Mouse (Mus musculus) thymus, postnatal 14 days (tissue): ENCODE data around the gene Chst8.
A peak's percentile ranks its signal among the peaks of the same experiment; 100 is the strongest.

Experiments
- DNase-seq: peaks from one replicate; pipeline ENCODE4 v3.0.0; 2021

The Chst8 gene

DNA sequence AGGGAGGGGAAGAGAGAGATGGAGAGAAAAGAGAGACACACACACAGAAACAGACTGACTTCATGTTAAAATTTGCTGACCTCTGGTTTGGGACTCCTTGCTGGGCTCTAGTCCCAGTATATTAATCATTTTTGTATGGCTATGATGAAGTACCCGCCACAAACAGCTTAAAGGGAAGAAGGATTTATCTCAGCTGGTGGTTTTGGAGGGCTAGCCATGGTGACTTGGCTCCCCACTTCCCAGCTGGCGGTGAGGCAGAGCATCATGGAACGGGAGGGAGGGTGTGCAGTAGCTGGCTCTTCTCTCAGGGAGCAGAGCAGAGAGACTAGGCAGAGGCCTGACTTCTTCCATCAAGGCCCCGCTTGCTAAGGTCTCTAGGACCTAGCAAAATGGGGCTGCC is 109.1 kb downstream of the Chst8 start:
- no peak for DNase-seq

DNA sequence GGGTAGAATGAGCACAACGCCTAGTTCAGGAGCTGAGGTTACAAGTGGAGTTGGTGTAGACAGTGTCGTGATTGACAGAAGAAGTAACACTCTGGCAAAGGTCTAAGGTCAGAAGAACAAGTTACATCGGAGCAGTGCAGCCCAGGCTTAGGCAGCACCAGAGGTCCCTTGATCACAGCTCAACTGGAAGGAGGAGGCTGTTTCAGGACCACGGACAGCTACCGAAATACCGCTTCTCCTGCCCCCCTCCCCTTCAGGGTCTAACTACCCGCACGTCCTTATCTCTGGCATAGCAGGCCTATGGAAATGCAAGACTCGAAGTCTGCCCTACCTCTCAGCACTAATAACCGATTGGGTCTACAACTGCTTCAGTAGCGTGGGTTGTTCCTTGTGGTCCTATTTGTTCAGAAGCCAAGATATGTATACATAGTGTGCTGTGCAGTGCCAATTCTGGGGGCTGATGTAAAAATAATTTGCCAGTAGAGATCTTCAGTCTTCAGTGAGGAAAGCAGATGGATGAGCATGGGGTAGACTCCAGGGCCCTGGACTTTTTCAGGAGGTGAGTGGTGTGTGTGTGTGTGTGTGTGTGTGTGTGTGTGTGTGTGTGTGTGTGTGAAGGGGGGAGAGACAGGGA is 109.7 kb downstream of the Chst8 start:
- peak; percentile 25 for DNase-seq

DNA sequence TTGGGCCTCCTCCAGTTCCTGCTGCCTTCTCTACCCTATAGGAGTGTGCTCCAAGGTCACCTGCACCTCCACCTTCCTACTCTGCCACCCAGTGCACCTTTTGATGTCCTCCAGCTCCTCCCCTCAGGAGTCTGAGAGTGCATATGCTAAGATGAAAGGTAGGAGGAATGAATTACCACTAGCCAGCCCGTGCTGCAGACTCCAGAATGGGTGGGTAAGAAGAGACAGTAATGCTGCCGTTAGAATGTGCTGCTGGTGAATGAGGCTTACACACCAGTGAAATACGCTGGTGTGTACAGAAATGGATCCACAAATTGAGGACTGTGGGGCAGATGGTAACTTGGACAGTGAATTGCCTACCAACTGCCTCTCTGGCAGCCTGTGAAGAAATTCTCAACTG is 112.6 kb downstream of the Chst8 start:
- no peak for DNase-seq

DNA sequence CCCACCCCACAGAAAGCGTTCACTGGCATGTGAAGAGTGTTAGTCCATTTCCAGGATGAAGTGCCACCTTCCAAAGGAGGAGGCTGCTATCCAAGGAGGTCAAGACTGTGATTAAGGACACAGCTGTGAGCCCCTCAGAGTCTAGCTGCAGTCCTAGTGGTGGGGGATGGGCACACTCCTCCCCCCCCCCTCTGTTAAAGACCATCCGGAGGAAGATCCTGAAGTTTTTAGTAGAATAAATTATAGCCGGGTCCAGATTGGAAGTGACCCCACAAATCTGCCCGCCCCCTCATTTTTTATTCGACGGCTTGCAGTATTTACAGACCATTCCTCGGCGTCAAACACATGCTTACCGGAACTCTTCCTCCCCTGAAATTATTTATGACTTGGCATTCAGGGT is 114.3 kb downstream of the Chst8 start:
- DNase-seq = no peak

DNA sequence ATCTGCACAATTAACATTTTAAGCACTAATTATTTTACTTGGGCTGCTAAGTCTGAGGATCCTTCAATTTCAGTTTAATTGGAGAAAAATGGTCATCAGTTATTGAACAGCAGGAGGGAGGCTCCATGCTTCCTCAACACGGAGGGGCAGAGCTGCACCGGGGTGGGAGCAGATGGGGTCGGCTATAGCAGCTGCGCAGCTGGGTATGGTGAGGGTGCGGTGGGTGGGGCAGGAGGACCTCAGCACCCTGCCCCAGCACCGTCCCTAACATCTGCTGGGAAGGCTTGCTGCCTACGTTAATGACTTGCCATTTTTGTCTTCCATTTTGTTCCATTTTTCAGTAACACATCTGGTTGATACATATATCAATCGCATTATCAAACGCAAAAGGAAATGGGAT is 116.4 kb downstream of the Chst8 start:
- no peak for DNase-seq

DNA sequence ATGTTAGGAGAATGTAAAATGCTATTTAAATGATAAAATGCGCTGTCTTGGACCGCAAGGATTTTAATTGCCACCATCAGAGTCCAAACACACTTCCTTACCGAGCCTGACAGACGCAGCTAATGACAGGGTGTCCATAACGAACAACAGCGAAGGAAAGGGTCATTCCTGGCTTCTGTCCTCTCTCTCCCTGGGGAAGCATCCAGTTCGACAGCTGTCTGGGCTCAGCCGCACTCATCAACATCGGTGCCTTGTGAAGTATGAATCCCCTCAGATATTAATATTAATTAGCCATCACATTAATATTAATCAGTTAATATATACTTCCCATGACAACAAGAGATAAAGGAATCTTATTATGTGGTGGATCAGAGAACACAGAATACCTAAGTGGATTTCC is 117.6 kb downstream of the Chst8 start:
- no peak for DNase-seq

DNA sequence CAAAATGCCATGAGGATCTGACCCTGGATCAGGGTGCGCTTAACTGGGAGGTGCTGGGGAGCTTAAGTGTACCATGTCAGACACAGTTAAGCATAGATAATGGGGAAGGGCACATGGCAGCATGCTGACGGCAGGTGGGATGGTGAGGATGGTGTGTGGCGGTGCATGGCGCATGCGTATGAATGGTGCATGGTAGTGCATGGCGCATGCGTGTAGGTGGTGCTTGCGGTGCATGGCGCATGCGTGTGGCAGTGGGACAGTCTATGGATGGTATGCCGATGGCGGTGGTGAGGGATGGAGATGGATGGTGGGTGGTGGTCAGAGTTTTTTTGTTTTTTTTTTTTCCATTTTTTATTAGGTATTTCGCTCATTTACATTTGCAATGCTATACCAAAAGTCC is 118.6 kb downstream of the Chst8 start:
- no peak for DNase-seq

DNA sequence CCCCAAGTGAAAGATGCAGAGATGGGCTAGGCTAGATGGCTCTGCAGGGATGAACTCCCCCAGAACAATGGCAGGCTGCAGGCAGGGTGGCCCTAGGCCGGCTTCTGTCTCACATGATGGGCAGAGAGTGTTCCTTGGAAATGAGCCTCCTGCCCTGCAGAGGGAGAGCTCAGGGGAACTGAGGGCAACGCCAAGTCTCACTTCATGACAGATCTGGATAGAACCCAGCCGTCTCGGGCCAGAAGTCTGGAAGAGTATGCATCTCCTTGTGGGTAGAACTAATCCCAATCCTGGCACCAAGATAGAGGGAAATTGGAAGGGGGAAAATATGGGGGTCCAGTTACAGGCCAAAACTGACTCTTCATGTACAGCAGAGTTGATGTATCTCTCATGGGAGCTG is 119.4 kb downstream of the Chst8 start:
- no peak for DNase-seq

DNA sequence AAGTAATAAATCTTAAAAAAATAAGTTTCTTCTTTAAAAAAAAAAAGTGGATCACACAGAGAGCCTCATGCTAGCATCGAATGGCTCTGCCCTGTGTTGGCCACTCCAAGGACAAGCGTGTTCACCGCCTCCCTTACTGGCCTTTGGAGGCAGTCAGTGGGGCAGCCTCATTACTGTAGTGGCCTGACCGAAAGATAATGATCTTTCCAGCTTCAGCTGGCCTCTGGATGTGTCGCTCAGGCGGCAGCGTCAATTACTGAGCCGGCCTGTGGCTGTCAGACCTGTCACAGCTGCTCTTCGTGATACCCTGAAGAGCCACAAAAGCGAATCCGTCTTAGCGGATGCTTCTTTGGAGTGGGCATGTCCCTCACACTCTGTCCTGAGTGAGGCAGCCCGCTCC is 122.4 kb downstream of the Chst8 start:
- no peak for DNase-seq

DNA sequence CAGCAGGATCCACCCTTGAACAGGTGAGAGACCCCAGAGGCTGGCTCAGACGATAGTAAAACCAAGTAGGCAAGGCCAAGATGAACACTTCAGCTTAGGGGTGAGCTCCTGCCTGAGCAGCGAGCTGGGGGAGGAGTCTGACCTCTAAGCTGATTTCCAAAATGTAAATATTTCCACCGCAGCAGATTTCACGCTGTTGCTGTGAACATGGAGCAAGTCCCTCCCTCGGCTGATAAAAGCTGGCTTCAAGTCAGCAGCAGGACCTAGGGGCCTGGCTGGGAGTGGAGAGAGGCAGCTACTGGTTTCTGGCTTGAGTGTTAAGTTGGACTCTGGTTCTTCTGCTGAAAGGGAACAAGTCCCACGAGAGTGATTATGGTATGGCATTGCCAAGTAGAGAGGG is 123.5 kb downstream of the Chst8 start:
- no peak for DNase-seq

DNA sequence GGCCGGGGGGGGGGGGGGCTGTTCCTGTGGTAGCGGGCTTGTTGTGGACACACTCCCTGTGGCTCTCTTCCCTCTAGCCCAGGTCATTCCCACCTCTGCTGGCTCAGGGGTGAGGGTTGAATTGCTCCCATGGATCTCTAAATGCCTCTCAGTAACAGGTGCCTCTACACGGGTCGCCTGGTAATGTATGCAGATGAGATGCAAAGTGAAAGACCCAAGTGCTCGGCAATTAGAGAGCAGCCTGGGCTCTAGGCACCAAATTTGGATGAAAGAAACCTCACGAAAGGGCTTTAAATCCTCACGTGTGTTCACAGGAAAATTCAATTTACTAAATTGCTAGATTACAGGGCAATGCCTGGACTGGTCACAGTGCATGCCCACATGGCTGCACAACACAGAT is 126.7 kb downstream of the Chst8 start:
- no peak for DNase-seq

DNA sequence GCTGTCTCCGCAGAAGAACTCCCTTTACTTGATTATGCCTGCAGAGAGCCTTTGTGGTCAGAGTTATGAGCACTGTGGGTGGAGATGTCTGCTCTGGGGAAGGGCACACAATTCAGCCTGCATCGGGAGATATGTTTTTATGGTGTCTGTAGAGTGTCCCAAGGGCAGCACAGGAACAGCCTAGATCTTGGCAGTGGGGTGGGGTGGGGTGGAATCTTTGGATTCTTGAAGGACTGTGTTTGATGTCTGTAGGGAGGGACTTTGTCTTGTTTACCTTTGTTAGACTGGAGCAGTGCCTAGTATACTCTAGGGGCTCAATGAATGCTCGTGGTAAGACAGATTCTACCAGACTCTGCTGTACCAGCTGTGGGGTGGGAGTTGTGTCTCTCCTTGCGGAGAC is 127.3 kb downstream of the Chst8 start:
- no peak for DNase-seq

DNA sequence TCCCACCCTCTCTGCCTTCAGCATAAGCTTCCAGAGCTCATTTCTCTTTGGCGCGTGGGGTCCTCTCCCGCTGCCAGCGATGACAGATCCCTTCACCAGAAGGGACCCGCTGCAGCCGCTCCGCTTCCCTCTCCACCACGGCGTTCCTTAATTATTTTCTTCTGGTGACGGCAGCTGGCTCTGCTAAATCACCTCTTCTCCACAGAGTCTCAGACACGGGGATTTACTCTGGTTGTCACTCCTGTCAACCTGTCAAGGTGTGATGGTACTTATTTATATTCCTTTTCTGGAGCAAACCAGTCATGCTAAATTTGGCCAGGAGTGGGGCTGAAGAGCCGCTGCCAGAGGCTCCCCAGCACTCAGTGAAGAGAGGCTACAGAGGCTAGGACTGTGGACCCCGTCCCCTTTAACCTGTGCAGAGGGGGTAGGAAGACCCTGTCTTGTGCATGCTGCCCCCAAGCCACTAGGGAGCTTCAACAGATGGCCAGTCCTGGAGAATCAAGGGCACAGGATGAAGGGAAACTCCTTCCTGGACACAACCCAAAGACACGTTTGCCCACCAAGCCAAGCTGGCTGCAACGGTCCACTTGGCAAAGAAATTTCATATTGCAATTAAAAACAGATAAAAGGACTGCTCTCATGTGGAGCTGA is 131.6 kb downstream of the Chst8 start:
- no peak for DNase-seq

DNA sequence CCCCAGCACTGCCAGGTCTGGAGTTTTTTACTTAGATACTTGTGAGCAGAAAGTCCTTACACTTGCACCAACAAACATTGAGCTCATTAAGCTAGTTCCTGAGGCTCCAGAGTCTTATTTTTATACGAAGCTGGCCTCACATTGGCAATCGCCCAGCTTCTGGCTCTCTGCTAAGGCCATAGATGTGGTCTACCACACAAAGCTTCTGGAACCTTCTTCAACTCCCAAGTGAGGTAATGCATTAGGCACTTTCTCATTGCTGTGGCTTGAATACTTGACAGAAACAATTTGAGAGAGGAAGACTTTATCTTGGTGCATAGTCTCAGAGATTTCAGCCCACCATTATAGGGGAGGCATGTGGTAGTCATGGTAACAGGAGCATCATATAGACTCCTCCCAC is 132.6 kb downstream of the Chst8 start:
- no peak for DNase-seq

DNA sequence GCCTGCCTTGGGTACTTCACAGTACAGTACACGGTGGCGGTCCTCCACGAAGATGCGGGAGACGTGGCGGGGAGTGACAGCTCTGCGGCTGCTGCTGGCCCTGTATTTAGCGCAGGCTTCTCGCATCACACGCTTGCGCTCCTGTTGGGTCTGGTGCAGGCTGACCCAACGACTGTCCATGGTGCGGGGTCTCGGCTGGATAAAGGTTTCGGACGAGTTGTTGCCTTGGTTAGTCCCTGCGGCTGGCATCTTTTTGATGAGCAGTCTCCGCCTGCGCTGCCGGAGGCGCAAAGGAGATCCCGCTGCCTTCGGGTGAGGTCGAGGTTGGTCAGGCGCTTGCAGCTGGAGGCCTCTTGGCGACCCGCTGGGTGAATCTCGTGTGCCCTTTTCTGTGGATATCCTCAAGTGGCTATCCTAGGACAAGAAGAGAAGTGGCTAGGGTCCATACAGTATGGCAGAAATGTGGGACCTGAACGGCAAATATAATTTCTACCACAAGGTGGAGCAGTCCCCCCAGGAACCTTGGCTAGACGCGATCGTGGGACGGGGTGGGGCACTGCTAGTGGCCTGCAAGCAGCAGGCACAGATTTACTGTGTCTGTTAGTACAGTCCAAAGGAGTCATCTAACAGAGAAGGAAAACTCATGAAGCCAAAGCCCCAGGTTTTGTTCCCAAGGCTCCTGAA is 136.5 kb downstream of the Chst8 start:
- DNase-seq = peak; percentile 47

DNA sequence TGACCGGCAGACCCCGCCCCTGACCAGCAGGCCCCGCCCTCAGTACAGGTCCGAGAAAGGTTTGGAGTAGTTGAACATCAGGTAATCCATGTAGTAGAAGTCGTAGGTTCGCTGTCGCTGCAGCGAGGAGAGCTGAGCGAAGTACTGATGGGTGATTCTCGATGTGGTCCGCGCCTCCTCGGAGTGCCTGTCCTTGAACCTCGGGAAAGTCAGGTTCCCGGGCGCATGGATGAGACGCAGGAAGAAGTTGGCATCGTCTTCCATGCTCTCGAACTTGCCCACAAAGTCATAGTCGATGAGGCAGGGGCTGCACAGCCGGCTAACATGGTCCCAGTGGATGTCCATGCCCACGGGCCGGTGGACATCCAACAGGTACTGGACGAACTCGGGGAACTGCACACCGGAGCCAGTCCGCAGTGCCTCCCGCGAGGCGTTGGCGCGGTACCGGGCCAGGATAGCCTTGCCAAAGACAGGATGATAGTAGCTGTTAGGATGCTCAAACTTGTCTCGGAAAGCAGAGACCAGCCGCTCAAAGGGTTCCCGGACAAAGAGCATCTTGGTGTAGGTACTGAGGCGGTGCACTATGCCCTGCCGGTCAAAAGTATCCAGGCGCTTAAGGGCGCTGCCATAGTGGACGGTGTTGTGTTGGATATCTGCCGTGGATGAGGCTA is 137.3 kb downstream of the Chst8 start:
- DNase-seq = no peak

DNA sequence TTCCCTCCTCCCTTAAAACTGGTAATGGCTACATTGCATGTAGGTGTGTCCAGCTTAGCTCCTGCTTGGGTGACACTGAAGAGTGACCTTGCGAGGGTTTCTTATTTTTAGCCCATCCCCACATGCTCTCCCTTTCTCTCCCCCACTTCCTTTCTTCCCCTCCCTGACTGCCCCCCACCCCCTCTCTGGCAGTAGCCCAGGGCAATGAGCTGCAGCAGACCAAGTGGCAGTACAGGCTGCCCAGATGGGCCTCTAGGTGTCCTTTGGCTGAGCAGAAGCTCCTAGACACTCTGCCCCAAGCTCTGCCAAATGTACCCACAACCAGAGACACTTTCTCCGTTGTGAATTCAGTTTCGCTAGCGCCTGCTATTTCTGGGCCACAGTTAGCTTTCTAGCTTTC is 139.6 kb downstream of the Chst8 start:
- DNase-seq = no peak

DNA sequence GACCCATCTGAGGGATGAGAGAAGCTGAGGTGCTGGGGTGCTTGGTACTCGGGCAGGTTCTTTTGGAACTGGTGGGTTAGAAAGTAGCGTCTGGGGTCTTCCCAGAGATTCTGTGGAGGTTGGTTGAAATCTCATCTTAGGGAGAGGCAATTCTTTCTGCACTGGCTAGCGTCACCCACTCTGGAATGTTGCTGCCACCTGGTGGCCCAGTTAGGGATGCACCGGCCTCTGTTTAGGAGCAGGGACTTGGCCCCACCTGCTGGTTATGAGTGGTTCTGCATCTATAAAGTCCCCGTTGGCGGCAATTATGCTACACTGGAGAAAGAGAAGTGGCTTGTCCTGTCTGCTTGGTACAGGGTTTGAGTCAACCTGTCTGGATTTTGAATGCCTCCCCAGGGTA is 140.6 kb downstream of the Chst8 start:
- DNase-seq = peak; percentile 84

DNA sequence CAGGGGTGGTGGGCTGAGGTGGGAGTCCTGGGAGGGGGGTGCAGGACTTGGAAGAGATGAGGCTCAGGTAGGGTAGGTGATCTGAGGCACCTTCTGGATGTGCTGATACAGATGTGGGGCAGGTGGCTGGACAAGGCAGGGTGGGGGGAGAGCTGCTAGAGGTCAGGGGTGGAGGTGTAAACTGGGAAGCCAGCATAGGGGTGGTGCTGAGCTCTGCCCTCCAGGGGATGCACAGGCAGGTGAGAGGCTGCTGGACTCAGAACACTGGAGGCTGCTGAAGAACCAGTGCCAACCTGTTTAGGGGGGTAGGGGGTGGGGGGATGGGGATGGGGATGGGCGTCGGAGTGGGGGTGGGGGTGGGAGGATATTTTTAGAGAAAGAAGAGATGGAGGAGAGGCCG is 141.7 kb downstream of the Chst8 start:
- DNase-seq = no peak

DNA sequence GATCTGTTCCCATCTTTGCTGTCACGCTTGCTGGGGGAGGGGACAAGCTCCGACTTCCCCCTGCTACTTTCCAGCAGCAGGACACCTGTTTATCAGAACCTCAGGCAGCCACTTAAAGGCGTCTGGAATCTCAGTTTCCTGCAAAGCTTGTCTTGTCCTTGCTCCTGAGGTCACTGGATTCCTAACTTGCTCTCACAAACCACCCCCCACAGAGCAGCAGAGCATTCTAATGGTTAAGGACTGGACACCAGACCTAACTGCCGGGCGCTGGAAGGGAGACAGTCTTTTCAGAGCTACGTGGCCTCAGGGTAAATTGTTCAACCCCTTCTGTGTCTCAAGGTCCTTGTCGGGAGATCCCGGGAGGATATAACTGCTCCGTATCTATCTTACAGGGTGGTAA is 143.2 kb downstream of the Chst8 start:
- no peak for DNase-seq

DNA sequence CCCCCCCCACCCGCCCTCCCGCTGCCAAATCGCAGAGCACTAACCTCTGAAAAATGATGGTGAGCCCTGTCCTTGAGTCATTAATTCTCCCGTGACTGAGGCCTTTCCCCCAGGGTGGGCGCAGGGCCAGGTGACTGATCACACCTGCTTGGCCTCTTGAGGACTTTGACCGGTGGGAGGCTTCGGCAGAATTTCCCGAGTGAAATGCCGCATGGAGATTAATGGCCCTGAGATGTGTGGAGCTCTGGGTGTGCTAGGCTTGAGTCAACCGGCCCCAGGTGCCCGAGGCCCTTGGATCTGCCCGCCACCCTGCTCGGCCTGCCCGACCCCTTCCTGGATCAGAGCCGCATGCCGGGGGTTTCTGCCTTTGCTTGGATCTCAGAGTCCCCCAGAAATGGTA is 144.6 kb downstream of the Chst8 start:
- no peak for DNase-seq

DNA sequence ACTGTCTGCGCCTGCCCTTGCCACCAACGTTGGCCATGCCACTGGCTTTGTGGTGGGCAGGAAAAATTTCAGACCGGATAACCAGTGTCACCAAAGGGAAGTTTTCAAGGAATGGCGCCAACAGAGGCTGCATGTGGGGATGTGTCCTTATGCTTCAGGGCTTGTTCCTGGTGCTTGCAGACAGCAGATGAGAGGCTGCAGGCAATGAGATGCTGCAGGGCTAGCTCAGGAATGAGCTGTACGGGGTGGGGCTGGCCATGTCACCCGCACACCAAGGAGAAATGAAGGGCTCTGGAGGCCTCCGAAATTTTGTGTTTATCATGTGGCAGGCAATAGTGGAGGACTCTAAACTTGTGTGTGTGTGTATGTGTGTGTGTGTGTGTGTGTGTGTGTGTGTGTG is 149.4 kb downstream of the Chst8 start:
- no peak for DNase-seq

DNA sequence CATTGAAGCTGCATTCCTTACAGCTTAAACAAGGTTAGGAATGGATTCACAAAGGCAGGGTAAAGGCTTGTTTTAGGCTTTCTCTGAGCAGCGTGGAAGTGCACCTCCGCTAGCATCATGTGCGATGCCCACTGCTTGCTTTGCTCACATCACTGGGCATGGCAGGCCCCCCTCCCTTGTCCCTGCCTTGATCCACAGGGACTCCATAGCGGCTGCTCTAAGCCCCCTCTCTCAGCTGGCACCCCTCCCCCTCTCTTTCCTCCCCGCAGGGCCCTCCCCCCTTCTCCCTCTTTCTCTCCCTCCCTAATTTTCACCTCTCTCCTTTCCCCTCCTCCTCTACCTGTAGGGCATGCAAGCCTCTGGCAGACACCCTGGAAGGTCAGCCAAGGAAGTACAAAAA is 150.3 kb downstream of the Chst8 start:
- DNase-seq = no peak
